Mouse (Mus musculus): ENCODE data around the gene Rsph3b.
"Not testable (repeated sequence)": the region's sequence is repeated elsewhere in the genome, so short reads cannot be mapped to it uniquely, and the experiment has no call there.

Rsph3b gene

DNA sequence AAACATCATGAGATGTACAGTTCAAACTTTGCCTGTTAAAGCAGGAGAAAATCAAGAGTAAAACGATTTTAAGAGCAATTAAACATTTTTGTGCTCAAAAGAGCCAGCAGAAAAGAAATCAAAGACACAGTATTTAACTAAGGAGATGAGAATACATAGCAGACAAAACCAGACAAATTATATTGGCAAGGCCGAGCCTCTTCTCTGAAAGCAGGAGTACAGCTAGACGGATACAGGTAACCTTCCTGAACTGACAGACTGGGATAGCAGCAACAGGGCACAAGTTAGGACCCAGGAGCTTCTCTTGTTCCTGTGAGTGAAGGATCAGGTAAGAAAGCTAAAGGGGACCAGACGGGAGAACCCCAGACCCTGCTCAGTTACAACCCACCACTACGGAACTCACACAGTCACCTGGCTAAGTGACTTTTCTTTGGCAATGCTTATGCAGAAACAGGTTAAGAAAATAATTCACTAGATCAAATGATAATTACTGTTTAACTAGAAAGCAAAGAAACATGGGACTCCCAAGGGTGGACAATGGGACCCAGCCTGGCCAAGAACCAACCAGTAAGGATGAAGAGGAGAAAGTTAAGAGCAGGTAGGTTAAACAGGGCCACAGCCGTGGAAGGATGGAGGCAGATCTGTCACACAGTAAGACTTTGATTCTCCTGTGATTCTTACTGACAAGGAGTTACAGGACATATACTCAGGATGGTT lies 11.2 kb upstream of the Rsph3b start:
- intact Hi-C loops (cut with DNase I), result not testable (repeated sequence)

DNA sequence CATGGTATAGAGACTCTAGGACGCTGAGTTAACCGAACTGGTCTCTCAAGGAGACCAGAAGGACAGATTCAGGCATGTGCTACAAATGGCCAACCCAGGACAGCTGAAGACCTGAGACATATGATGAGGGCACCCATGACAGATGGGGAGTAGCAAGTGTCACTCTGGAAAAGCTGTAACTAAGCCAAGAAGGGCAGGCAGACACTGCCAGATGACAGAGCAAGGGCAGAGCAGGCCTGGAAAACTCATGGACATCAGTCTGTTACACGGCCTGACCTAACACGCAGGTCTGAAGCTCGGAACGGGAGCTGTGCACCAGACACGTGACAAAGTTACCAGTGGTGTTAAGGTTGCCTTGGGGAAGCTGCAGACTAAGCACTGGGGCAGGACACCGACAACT lies 10.4 kb upstream of the Rsph3b start:
- intact Hi-C loops (cut with DNase I), result not testable (repeated sequence)

DNA sequence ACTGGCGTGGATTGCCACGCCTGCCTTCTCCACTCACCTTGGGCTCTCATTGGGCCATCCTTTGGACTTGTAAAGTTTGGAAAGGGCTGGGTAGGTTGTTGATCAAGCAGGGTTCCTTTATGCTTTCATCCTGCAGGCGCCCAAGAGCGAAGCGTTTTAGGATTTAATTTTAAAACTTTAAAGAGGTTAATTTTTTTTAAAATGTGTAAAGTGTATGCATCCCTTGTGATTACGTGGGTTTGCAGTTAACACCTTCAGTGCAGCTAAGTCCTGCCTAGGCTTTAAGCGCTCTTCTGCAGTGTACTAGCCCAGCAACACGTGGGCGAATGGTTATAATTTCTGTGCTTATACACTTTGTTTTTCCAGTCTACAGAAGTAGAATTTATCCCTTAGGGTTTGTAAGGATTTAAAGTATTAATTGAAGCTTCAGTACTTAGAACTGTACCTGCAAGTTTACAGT lies 317 bp upstream of the Rsph3b start:
- intact Hi-C loops (cut with DNase I), result not testable (repeated sequence)

DNA sequence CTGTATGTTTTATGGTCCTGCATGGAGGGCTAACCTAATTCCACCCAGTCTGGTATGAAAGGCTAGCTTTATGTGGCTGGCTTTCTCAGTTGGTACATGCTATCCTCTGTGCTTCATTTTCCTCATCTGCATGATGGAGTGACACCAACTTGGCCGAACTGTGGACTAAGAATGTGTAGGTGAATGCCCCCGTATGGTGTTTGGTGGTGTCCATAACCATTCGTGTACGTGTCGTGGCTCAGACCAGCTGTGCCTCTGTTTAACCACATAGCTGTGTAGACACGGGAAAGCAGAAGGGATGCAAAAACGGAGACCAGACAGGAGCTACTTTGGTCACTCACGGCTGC lies 872 bp downstream of the Rsph3b start:
- intact Hi-C loops (cut with DNase I), result not testable (repeated sequence)

DNA sequence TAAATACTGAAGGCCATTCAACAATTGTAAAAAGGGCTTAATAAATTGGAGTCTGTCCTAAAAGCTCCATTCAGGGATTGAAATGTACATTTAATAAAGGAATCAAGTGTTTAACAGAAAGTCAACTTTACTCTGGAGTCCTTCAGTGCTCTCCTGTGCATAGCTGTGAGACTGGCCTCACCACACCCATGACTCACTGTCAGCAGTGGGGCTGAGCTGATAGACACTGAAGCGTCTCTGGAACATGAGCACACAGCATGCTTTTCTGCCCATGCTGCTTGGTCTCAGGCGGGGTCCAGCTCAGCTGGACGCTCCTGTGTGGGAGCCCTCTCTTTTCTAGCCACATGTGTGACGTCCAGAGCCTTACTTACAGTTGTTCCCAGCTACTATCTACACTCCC lies 5.9 kb downstream of the Rsph3b start:
- intact Hi-C loops (cut with DNase I), result not testable (repeated sequence)

DNA sequence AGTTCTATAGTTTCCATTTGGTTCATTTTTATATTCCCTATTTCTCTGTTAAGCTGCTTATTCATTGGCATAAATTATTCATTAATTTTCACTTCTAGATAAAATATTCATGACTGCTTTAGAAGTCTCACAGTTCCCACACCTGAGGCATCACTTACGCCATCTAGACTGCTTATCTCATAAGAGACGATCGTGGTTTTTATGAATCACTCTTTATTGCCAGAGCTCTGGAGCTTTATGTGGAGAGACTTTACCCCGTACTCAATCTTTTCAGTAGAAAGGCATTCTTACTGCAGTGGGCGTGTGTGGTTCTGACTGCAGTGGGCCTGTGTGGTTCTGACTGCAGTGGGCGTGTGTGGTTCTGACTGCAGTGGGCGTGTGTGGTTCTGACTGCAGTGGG lies 16.9 kb downstream of the Rsph3b start:
- intact Hi-C loops (cut with DNase I), result not testable (repeated sequence)

DNA sequence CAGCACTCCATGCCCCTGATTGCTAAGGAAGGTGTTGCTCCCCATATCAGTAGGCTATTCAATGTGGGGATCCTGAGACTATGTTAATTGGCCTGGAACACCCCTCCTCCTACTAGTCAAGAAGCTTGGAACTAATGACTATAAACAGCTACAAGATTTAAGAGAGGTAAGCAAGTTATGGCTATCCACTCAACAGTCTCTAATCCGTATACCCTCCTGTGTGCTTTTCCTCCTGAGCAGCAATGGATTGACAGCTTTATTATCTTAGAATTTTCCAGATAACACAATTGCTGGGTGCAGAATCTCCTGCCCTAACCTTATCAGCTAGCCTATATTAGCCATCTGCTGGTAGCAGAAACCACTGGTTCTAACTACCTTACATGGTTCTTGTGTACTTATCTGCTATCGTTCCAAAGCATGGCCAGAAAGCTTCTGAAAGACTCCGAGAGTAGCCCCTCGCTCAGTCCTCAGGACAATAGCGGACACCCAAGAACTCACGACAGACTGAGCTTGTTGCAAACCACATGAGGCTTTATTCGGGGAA lies 28.1 kb downstream of the Rsph3b start:
- intact Hi-C loops (cut with DNase I), result not testable (repeated sequence)

DNA sequence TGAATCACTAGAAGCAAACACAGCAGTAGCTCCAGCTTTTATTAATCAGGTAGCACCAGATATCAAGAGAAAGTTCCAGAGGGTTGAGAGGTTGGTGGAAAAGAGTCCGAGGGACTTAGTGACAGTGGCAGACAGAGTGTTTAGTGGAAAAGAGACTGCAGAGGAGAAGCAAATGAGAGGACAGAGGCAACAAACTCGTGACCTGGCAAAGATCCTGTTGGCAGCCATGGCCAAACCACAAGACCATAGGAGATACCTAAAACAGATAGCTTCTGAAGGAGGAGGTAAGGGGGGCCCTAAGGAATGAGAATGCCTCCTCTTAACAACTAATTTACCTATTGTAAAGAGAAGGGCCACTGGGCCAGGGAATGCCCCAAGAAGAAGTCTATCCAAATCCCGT lies 29.1 kb downstream of the Rsph3b start:
- intact Hi-C loops (cut with DNase I), result not testable (repeated sequence)

DNA sequence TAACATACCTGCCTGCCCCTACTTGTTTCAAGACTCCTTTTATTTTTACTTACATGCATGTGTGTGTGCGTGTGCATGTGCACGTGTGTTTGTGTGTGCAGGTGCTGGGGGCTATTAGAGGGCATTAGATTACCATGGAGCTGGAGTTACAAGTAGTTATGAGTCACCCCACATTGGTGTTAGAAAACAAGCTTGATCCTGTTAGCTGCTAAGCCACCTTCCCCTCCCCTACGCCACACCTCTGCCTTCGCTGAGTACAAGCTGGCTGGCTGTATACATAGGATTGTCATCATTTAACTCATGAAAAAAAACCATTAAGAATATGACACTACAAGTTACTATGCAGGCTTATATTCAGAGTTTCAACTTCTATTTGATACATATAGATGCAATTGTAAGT lies 33.2 kb downstream of the Rsph3b start:
- intact Hi-C loops (cut with DNase I), result not testable (repeated sequence)

DNA sequence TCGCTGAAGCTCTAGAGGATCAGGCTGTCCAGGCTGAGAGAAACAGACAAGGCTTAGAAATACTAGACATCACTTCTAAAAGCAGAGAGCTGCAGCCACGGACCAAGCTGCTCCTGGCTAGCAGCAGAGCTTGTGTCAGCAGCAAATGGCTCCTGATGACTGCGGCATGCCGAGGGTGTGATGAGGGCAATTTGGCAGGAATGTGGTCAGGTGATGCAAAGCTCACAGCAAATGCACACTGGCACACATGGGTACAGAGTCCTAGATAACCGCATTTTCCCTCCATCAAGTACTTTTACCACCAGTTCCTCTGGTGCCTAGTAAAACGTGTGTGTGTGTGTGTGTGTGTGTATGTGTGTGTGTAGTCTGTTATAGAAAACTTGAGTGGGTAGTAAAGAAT lies 34.4 kb downstream of the Rsph3b start:
- intact Hi-C loops (cut with DNase I), result not testable (repeated sequence)

DNA sequence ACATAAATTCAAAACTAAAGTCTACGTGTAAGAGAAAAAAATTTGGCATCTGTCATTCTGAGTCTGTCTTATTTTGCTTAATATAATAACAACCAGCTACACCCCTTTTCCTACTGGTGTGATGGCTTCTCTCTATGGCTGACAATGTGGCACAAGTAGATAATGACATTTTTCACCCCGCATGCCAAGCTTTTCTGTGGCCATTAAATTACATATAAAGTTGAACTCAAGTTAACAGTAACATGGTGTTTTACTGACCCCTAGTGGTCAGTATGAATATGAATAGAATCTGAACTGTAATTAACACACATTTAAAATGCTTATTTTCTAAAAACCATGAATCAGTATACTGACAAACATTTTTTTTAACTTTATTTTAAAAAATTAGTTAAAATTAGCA lies 48.1 kb downstream of the Rsph3b start:
- intact Hi-C loops (cut with DNase I), result not testable (repeated sequence)

DNA sequence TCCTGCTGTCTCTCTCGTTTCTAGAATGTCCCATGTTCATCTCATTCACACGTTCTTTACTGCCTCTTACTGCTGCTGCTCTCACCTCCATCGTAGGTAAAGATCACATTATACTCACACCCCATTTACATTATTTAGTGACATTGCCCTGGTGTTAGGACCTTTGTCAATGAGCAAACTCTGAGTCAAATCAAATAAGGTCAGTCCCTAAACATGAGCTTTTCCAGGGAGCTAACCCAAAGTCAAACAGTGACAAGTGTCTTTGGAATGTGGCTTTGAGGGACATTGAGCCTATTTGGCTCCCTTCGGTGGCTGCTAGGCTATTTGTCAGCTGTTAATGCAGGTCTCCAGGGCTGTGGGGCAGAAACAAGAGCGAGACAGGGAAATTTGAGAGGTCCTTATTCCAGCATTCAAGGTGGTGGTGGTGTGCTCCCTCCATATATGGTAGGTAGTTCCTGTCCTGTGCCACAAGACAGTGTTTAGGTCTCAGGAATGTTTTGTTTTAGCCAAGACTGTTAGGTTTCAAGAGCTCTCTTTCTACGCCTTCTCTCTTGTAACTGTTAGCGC lies 50.4 kb downstream of the Rsph3b start:
- intact Hi-C loops (cut with DNase I), result loop anchor here (10.0 kb wide), 1 partner anchor 123 kb away; no protein-coding TSS in a partner anchor

DNA sequence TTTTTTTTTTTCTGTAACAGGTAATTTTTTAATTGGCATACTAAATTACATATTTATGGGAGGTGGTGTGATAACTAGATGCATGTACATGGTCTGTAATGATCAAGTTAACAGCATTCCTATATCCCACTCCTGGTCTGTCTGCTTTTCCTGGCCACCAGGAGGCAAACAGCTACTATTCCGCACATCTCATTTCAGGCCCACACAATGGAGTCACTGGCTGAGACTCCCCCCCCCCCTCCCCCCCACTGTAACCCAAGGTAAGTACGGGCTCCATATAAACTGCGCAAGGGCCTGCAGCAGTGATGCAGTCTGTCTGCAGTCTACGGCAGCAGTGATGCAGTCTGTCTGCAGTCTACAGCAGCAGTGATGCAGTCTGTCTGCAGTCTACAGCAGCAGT lies 51.7 kb downstream of the Rsph3b start:
- intact Hi-C loops (cut with DNase I), result loop anchor here (10.0 kb wide), 1 partner anchor 122 kb away; no protein-coding TSS in a partner anchor

DNA sequence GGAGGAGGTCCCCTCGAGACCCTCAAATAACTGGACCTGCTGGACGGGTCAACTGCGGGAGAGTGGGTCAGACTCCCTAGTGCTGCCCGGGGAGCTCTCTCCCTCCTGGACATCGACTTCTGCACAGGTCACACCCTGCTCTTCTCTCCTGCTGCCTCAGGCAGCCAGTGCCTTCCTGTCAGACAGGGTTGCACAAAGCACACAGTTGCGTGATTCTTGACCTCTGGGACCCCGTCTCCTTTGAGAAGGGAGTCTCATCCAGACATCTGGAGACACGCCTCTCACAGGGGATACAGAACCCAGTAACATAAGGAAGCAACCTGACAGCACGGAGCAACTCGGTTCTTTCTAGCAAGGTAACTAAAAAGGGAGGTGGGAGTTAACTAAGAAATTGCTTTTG lies 55.1 kb downstream of the Rsph3b start:
- intact Hi-C loops (cut with DNase I), result loop anchor here (10.0 kb wide), 1 partner anchor 119 kb away; no protein-coding TSS in a partner anchor

DNA sequence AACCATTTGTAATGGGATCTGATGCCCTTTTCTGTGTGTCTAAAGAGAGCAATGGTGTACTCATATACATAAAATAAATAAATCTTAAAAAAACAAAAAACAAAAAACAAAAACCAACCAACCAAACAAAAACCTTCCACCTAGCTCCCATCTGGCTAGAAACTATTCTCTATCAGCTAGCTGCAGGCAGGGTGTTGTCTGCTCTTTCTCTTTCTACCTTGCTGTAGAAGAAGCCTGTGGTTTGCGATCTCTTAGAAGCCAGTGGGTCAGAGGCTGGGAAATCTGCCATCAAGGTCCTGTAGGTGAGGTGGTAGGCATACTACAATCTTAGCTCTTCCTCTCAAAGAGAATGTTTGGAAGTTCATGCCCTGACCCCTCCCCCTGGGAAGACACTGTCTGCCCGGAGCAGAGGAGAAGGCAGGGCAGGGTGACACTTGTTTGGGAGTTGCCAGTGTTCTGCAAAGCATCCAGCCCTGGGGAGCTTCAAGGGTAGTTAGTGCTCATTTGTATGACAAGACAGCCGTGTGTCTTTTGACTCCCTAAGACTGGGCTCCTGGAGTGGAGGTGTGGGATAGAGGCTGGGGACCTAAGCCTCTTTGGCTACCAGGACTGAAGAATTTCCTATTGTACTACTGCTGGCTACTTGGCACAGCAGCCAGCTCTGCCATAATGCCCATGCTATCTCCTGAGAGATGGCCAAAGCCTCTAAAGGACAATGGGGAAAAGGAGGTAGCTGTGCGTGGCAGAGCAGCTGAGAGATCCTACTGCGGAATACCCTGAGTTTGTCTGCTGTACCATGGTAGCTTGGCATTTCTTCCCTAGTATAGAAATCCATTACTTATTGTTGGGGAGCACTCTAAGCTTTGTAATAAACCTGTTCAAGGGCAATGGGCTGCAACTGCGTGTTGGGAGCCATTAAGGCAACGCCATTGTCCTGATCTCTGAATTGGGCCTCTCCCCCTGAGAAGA lies 56.2 kb downstream of the Rsph3b start:
- intact Hi-C loops (cut with DNase I), result loop anchor here (10.0 kb wide), 1 partner anchor 117 kb away; no protein-coding TSS in a partner anchor

DNA sequence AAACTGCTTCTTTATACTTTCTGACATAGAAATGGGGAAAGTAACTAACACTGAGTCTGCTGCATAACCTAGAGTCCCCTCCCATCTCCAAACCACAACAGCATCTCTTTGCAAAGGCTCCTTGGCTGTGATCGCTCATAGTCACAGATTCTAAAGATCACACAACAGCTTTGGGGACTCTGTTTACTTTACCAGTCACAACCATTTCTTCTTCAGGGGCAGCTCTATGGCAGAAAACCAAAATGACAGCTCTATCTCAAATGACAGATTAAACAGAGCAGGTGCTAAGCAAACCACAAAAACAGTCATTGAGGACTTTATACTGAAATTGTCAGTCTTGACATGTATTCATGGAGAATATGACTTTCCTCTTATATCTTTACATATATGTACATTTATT lies 62.0 kb downstream of the Rsph3b start:
- intact Hi-C loops (cut with DNase I), result no loop called here

DNA sequence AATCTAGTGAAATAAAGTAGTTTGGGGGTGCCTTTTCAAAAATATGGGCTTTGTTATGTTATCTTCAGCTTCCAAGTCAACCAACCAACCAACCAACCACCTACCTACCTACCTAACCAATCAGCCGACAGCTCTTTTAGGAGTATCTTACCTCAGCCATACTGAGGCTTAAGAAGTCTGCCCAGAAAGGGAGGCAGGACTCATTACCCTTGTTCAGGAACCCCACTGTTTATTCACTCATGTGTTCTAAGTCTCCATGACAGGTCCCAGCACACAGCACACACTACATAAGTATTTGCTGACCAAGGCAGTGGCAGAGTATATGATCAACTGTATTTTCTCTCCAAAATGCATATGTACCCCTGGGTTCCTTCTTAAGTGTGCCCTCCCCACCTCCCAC lies 64.0 kb downstream of the Rsph3b start:
- intact Hi-C loops (cut with DNase I), result no loop called here

DNA sequence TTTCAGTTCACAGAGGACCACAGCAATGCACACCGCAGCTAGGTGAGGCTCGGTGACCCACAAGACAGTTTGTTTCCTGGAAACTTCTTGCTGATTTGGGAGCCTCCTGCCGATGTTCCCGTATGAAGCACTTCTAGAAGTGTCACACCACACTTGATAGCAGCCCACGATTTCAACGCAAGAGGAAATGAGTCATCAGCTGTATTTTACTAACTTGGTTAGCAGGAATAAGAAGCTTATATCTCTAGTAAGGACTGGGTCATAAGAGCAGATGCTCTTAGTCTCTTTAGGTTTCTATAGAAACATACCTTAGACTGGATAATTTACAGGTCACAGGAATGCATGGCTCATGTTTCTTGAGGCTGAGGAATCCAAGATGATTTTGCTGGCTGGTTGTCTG lies 67.2 kb downstream of the Rsph3b start:
- intact Hi-C loops (cut with DNase I), result no loop called here

DNA sequence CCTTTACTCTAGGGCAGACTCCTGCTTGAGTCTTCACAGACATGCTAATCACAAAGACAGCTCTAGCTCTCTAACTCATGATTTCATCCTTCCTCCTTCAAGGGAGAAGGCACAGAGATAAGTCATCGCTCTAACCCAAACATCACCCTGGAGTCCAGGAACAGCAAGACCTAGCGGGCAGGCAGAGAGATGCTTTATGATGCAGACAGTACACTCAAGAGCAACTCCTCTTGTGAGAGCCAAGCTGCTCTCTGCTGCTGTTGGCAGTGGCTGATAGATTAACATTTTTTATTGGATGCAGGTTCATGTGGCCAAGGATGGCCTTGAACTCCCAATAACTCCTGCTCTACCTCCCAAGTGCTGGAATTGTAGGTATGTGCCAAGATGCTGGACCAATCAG lies 77.1 kb downstream of the Rsph3b start:
- intact Hi-C loops (cut with DNase I), result no loop called here

DNA sequence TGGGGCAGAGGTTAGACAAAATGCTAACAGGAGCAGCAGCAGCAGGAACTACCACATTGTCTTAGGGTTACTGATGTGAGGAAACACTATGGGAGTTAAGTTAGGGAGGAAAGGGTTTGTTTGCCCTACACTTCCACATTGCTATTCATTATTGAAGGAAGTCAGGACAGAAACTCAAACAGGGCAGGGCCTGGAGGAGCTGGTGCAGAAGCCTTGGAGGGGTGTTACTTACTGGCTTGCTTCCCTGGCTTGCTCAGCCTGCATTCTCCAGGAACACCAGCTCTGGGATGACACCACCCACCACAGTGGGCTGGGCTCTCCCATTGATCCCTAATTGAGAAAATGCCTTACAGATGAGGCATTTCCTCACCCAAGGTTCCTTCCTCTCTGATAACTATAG lies 79.7 kb downstream of the Rsph3b start:
- intact Hi-C loops (cut with DNase I), result no loop called here

DNA sequence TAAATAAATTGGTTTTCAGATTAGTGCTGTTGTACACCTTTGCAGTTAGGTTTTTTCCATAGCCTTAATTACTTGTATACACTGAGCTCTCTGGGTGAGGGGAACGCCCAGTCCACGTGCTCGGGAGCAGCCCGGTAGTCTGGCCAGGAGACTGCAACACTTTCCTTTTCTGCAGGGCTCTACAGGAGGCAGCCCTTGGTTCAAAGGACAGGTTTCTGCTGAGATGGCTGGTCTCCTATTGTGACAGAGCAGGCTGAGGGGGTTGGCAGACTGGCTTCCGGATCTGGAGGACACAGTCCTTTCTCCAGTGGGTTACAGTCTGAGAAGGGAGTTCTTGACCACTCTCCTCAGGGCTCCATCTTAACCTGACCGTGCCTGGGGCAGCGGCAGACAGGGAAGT lies 80.7 kb downstream of the Rsph3b start:
- intact Hi-C loops (cut with DNase I), result no loop called here

DNA sequence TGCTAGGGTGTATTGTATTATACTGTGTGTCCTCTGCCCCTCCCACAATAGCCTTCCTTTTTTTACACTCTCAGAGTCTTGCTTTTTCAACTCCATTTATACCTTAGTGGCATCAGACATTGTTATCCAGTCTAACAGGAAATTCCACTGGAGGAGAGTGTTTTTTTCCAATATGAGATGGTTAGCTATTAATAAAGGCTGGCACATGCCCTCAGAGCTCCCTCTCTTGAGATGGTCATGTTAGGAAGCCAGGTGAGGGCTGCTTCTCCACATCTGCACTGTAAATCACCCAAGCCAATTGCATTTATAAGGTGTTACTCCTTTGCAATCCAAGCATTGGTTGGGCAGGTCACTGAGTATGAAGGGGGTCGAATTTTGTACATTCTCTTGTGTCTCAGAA lies 81.9 kb downstream of the Rsph3b start:
- intact Hi-C loops (cut with DNase I), result no loop called here
